Mouse (Mus musculus) liver, embryonic 14 days (tissue): Measurements from ENCODE around the gene Olfr1489. TPM values are rescaled to one million over a fixed set of nuclear protein-coding genes. Genes with fewer than 3 reads are reported as not detected.

Experiments
- polyA plus RNA-seq: library from polyadenylated mRNA; depleted of rRNA; stranded (reverse); fragments of >200 nt; gene quantifications from 2 replicates; pipeline ENCODE4 v1.2.3, GENCODE M21; 2012; rRNA removed

Olfr1489 gene
- polyA plus RNA-seq = not detected in 2 replicates

GRCm38 (mm10) chr19:13631321-13631720 is at the start of gene Olfr1489:
Olfr1489 (plus strand) TSS chr19:13631621.

GRCm38 (mm10) chr19:13583211-13583610 is 48.2 kb upstream of the Olfr1489 start, which contains the start of gene Olfr1484:
Olfr1484 (plus strand) TSS chr19:13583511.

GRCm38 (mm10) chr19:13617075-13617474 is 14.3 kb upstream of the Olfr1489 start, which contains the start of gene Olfr1487:
Olfr1487 (plus strand) TSS chr19:13617375.

GRCm38 (mm10) chr19:13650791-13651190 is 19.4 kb downstream of the Olfr1489 start, which contains the start of gene Olfr1490:
Olfr1490 (plus strand) TSS chr19:13651091.

Other genes starting within 250 kb of the Olfr1489 start
- gene Olfr1469, start 223.8 kb upstream of the Olfr1489 start, polyA plus RNA-seq = not detected in 2 replicates
- gene Olfr1471, start 188.2 kb upstream of the Olfr1489 start, polyA plus RNA-seq = not detected in 2 replicates
- gene Olfr1472, start 175.5 kb upstream of the Olfr1489 start, polyA plus RNA-seq = not detected in 2 replicates
- not detected in 2 replicates for gene Olfr1474, start 162.1 kb upstream of the Olfr1489 start, polyA plus RNA-seq
- gene Olfr1475, start 151.4 kb upstream of the Olfr1489 start, polyA plus RNA-seq = not detected in 2 replicates
- not detected in 2 replicates for gene Olfr1477, start 131.1 kb upstream of the Olfr1489 start, polyA plus RNA-seq
- not detected in 2 replicates for gene Olfr1480, start 103.7 kb upstream of the Olfr1489 start, polyA plus RNA-seq
- gene Olfr1484, start 48.1 kb upstream of the Olfr1489 start, polyA plus RNA-seq = not detected in 2 replicates
- not detected in 2 replicates for gene Olfr1487, start 14.2 kb upstream of the Olfr1489 start, polyA plus RNA-seq
- not detected in 2 replicates for gene Olfr1490, start 19.5 kb downstream of the Olfr1489 start, polyA plus RNA-seq
- not detected in 2 replicates for gene Olfr1491, start 65.6 kb downstream of the Olfr1489 start, polyA plus RNA-seq
- not detected in 2 replicates for gene Olfr1493-ps1, start 91.7 kb downstream of the Olfr1489 start, polyA plus RNA-seq
- not detected in 2 replicates for gene Olfr1494, start 108.1 kb downstream of the Olfr1489 start, polyA plus RNA-seq
- not detected in 2 replicates for gene Olfr1495, start 133.0 kb downstream of the Olfr1489 start, polyA plus RNA-seq
- gene Olfr1496, start 146.3 kb downstream of the Olfr1489 start, polyA plus RNA-seq = not detected in 2 replicates
- gene Olfr1497, start 166.6 kb downstream of the Olfr1489 start, polyA plus RNA-seq = not detected in 2 replicates
- not detected in 2 replicates for gene Olfr1499, start 187.8 kb downstream of the Olfr1489 start, polyA plus RNA-seq
- gene Olfr1500, start 198.9 kb downstream of the Olfr1489 start, polyA plus RNA-seq = not detected in 2 replicates
- not detected in 2 replicates for gene Olfr1501, start 219.1 kb downstream of the Olfr1489 start, polyA plus RNA-seq
- gene Olfr1502, start 230.2 kb downstream of the Olfr1489 start, polyA plus RNA-seq = not detected in 2 replicates